Mouse (Mus musculus) layer of hippocampus, postnatal 10 days (tissue): Measurements from ENCODE around the gene Zbtb7b. TPM values are rescaled to one million over a fixed set of nuclear protein-coding genes. Genes with fewer than 3 reads are reported as not detected.
"Not testable (repeated sequence)": the region's sequence is repeated elsewhere in the genome, so short reads cannot be mapped to it uniquely, and the experiment has no call there.

Source experiments
- DNase-seq, 2 experiments: peaks; one replicate each; pipeline ENCODE4 v3.0.0; 2021; ENCODE audit warnings: low spot score in 2 of 2
- long read RNA-seq: library from polyadenylated mRNA; stranded (forward); transcript quantifications from one replicate; pipeline ENCODE4 v2.0.0, GENCODE M21; 2023
- total RNA-seq, 2 experiments: library from RNA; stranded (reverse); gene quantifications; 2 replicates each; pipeline ENCODE4 v1.2.3; 2021

Gene Zbtb7b
- 1 to 10 TPM; 6.6 to 8.7 TPM for total RNA-seq
- long read RNA-seq, partial matches to known transcripts = 2 of 3 reads
- long read RNA-seq, other reads (novel, unspliced or antisense) = 1 of 3 reads

DNA sequence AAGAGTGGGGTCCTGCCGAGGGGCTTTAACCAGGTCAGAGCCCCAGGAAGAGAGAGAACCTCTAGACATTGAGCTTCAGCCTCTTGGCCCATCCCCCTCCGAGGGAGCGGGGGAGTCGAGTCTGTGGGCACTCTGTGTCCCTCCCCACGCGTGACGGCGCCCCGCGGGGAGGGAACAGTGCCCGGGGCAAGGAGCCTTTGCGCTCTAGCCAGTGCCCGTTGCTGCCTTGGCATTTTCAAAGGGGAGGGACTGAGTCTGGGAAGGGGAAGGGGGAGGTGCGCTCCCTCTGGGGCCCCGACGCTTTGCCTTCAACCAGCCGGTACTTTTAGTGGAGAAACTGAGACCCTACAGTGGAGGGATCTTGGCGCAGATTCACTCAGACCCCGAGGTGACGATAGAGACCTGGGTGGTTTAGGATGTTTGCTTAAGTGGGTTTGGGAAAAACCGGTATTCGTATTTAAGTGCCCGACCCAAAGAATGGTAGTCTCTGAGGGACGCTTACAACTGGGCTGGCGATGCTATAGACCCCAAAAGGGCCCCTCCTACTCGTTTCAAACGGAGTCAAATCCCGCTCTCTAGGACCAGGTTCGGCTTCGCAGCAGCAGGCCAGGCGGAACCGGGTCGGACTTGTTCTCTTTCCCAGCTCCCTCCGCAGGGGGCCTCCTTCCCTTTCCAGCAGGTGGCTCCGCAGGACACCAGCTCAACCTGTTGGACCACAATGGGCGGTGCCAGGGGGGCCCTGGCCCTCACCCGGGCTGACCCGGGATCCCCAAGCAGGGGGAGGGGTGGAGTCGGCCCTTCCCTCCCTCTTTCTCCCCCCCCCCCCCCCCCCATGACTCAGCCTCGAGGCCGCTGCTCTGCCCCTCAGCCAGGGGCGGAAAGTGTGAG is at the start of gene Zbtb7b:
TSS of gene Zbtb7b (minus strand) at position 771 of the 888 bp plus-strand sequence.
- DNase-seq = peak; percentile 69 to 76

DNA sequence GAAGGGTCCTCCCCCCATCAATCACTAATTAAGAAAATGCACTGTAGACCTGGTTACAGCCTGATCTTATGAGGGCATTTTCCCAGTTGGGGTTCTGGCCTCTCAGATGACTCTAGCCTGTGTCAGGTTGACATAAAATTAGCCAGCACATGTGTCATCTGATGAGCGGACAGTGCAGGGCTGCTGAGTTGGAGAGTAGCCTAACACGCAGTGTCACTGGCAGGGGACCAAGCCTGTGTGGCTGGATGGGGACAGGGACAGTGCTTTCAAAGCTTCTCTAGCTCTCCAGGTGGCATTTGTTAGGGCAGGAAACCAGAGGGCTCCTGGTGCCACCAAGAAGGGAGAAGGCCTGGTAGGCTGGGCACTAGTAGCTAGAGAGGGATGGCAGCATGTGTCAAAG is 46.1 kb upstream of the Zbtb7b start:
- no peak for DNase-seq

GRCm38 (mm10) chr3:89437269-89437668 is 42.7 kb upstream of the Zbtb7b start:
- peak in 1 of 2 experiments; percentile 34 for DNase-seq

- DNase-seq = peak in 1 of 2 experiments; percentile 42
Observed at GRCm38 (mm10) chr3:89436176-89437113, 41.9 kb upstream of the Zbtb7b start, which contains the start of gene Pbxip1. Gene Pbxip1, plus strand, starts transcription at chr3:89436706.

- DNase-seq = peak; percentile 32 to 50
Observed at GRCm38 (mm10) chr3:89435041-89435440, 40.5 kb upstream of the Zbtb7b start.

- no peak for DNase-seq
Observed at GRCm38 (mm10) chr3:89434532-89434931, 40.0 kb upstream of the Zbtb7b start.

- no peak for DNase-seq
Observed at GRCm38 (mm10) chr3:89432606-89433005, 38.0 kb upstream of the Zbtb7b start.

DNA sequence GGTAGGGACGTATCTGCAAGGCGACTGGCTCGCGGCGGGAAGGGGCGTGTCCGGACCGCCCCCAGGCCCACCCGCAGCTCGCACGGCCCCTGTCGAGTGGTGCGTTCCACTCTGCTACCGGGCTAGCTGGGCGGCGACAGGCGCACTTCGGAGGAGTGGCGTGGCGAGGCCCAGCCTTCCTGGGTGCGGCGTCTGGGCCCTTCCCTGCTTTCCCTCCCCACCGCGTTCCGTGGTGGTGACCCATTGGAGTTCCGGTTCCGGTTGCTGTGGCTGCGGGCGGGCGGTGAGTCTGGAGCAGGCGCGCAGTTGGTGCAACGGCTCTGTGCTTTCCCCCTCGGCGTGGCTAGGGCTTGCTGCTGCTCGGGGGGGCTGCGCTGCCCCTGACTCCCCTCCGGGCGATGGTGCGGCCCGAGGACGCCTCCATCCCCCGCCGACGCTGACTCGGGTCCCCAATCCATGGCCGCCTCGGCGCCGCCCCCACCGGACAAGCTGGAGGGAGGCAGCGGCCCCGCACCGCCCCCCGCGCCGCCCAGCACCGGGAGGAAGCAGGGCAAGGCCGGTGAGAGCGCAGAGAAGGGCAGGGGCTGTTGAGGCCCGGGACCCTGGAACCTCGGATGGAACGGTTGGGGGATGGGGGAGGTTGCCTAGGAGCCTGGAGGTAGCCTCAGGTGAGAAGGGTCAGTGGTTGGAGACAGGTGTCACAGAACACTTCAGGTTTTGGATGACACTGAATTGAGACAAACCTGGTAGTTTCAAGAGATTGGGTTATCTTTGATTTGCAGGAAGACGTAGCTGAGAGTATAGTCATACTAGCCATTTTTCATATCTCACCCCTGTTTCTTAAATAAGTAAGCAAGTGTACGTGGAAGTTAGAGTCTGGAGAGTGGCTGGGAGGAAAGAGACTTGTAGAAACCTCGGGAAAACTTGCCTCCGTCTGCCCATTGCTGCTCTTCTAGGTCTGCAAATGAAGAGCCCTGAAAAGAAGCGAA is 35.9 kb upstream of the Zbtb7b start, which contains the start of gene Pygo2:
TSS of gene Pygo2 (plus strand) at position 44 of the 989 bp plus-strand sequence.
- DNase-seq = peak; percentile 91 to 95

DNA sequence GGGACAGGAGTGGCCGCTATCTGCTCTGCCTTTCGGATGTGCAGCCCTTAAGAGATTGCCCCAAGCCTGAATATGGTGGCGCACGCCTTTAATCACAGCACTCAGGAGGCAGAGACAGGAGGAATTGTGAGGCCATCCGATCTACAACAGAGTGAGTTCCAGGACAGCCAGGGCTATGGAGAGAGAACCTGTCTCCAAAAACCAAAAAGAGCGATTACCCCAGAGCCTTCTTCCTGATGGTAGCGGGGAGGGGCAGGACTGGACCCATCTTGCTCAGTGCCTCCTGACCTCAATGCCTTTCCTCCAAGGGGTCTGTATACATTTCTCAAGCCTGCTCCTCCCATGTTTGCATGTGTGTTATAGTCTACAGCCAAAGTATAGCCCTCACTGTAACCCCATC is 34.4 kb upstream of the Zbtb7b start:
- not testable (repeated sequence) for DNase-seq

- DNase-seq = no peak
Observed at GRCm38 (mm10) chr3:89425876-89426275, 31.3 kb upstream of the Zbtb7b start.

DNA sequence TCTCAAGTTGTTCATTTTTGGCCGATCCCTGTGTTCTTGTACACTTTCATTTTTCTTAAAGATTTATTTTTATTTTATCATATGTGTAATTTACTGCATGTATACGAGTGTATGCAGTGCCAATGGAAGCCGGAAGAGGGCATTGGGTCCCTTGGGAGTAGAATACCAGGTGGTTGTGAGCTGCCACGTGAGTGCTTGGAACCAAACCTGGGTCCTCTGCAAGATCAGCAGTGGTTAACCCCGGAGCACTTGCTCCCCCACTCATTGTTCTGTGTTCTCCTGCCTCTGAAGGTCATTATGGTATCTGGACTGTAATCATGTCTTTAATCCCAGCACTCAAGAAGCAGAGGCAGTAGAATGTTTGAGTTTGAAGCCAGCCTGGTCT is 30.6 kb upstream of the Zbtb7b start:
- no peak for DNase-seq

DNA sequence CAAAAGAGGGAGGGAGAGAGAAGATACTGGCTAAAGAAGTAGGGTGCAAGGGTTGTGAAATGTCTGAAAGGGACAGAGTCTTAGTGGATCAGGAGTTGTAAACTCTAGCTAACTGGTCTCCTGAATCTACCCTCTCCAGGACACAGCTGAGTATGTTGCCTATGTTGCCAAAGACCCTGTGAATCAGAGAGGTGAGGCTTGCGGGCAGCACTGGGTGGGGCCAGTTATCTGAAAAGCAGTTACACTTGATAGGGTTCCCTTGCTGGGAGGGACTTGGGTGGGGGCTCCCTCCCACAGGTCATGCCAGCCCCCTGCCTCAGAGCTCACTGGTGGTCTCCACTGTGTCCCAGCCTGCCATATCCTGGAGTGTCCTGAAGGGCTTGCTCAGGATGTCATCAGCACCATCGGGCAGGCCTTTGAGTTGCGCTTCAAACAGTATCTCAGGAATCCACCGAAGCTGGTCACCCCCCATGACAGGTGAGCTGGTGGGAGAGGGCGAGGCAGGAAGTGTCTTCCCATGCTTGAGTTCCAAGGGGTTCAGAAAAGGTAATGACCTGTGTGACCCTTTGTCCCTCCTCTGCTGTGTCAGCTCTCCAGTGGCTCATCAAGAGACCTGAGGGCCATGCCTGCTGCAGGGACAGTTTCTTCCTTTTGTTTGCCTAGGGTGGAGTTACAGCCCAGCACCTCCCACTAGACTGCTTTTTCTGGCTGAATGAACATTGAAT is 30.0 kb upstream of the Zbtb7b start:
- no peak for DNase-seq

DNA sequence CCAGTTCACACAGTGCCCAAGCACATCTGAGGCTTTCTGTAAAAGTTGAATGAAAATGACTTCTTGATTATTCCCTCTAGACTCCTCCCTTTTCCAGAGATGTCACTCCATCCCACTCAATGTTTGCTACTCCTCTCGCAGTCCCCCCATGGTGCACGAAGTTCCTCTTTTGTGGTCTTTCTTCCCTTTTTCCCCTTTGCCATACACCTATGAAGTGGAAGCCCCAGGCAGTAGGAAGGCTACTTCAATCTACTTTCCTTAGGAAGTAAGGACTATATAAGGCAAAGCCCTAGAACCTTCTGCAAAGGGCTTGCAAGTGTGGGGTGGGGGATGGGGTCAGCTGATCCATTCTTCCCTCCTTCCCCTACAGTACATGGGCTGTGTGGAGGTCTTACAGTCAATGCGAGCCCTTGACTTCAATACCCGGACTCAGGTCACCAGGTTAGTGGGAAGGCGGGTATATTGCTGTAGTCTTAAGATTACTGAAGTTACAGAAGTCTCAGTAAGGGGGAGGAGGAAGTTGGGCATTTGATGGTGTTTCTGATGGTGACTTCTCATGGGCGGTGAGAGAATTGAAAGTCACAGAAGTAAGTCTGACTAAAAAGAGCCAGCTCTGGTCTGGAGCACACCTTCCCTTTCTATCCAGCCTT is 28.1 kb upstream of the Zbtb7b start:
- no peak for DNase-seq

GRCm38 (mm10) chr3:89421810-89422473 is 27.4 kb upstream of the Zbtb7b start:
- DNase-seq = peak in 1 of 2 experiments; percentile 27

DNA sequence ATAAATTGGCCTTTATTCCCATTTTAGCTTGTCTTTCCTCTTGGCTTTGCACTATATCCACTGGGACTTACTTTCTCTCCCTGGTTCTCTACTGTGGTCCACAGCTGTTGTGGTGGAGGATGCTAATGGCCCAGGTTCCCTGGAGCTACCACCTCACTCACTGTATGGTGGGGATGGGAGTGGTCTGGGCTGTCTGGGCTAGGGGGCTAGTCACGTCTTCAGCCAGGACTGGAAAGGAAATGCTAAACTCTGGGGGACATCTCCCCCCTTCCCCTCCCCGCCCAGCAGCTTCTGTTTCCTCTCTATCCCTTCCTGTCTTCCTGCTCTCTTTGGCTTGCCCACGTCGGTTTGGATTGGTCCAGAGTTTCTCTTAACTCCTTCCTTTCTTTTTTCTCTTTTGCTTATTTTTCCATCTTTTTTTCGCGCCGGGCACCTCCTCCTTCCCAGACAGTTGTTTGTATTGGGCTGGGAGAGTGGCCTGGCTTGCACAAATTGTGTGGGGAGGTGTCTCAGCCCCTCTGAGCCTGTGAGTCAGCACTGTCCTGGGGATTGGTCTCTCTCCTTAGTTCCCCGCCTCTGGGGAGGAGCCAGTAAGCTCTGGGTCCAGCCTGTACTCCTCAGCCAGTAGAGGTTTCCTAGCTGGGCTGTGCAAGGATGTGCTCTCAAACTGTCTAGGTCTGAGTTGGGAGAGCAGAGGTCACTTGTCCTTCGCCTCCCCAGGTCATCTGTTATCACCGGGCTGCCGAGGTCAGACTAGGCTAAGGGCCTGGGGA is 26.6 kb upstream of the Zbtb7b start:
- peak; percentile 51 to 73 for DNase-seq

DNA sequence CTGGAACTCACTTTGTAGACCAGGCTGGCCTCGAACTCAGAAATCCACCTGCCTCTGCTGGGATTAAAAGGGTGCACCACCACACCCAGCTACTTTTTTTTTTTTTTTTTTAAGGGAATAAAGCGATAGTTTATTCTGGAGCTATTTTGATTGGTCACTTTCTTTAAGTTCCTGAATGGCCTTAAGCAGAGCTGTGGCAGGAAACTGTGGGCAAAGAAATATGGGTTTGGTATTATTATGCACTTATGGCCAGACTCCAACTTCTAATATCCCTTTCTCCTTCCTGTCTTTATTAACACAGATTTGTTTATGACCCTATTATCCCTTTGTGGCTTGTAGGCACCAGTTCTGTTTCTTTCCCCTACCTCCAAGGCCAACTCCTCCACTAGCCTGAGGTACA is 25.8 kb upstream of the Zbtb7b start:
- no peak for DNase-seq

- no peak for DNase-seq
Observed at GRCm38 (mm10) chr3:89419981-89420380, 25.4 kb upstream of the Zbtb7b start.

- no peak for DNase-seq
Observed at GRCm38 (mm10) chr3:89419571-89419970, 25.0 kb upstream of the Zbtb7b start.
